Mouse (Mus musculus) stomach, embryonic 14.5 days (tissue): ENCODE data around the gene 1700016K19Rik. TPM values are rescaled to one million over a fixed set of nuclear protein-coding genes. Genes with fewer than 3 reads are reported as not detected.

Source experiments
- ATAC-seq: fragments of 200-750 bp; cut with Nextera tagmentation; 2 replicates; pipeline ENCODE4 v1.8.0; 2017; ENCODE audit warnings: low read depth, moderate TSS enrichment; ENCODE audit not compliant: insufficient number of reproducible peaks, insufficient read depth, low FRiP score
- H3K27ac ChIP-seq: fragments of 300-500 bp; sonication (generic); 2 replicates; pipeline ENCODE4 v1.5.1; 2014; ENCODE audit warnings: mild to moderate bottlenecking, low read length, moderate library complexity, mixed read lengths
- H3K27me3 ChIP-seq: fragments of 300-500 bp; sonication (generic); 2 replicates; pipeline ENCODE4 v1.6.1; 2014; ENCODE audit warnings: low read length, control low read depth, mixed read lengths; ENCODE audit not compliant: control insufficient read depth, insufficient read depth
- H3K36me3 ChIP-seq: fragments of 300-500 bp; sonication (generic); 2 replicates; pipeline ENCODE4 v1.6.1; 2014; ENCODE audit warnings: mild to moderate bottlenecking, control low read depth, low read length, moderate library complexity, mixed read lengths; ENCODE audit not compliant: control insufficient read depth, insufficient read depth
- H3K4me1 ChIP-seq: fragments of 300-500 bp; sonication (generic); 2 replicates; pipeline ENCODE4 v1.6.1; 2014; ENCODE audit warnings: low read length, control low read depth, mixed read lengths; ENCODE audit not compliant: control insufficient read depth, insufficient read depth
- H3K4me2 ChIP-seq: fragments of 300-500 bp; sonication (generic); replicated peaks from 2 replicates; pipeline ENCODE4 v1.6.1; 2014; ENCODE audit warnings: low read depth, low read length, control low read depth
- H3K4me3 ChIP-seq: fragments of 300-500 bp; sonication (generic); 2 replicates; pipeline ENCODE4 v1.5.1; 2014; ENCODE audit warnings: low read depth, low read length, control low read depth
- H3K9ac ChIP-seq: fragments of 300-500 bp; sonication (generic); replicated peaks from 2 replicates; pipeline ENCODE4 v1.6.1; 2014; ENCODE audit warnings: low read depth, mild to moderate bottlenecking, control low read depth, low read length, moderate library complexity, mixed read lengths
- H3K9me3 ChIP-seq: fragments of 300-500 bp; sonication (generic); 2 replicates; pipeline ENCODE4 v1.6.1; 2016; ENCODE audit warnings: low read depth, low read length, control low read depth; ENCODE audit not compliant: control insufficient read depth
- WGBS: fragments of 180-500 bp; shearing (Covaris S2); extraction: QIAGEN DNeasy Blood & Tissue Kit; methylation state at CpG from one replicate; pipeline ENCODE4 v1.1.7; 2014; 5-methylcytosine and 5-hydroxymethylcytosine counted together
- polyA plus RNA-seq: library from polyadenylated mRNA; unstranded; fragments of >200 nt; fragmentation: Nextera tagmentation; extraction: Ambion mirVana; gene quantifications from 2 replicates; pipeline ENCODE4 v1.2.1, GENCODE M21; 2014

Gene 1700016K19Rik
- polyA plus RNA-seq, 1 experiment from 2014 or later = 3.2 TPM

DNA sequence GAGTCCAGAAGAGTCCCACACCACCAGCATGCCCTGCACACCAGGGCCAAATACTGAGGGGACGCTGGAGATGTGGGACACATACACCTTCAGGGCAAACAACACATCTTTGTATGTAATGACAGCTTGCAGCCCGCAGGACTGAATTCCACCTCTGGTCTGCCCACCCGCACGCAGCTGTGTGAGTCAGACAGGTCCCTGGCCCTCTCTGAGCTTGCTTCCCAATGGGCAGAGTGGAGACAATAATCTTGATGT lies 35.3 kb upstream of the 1700016K19Rik start:
- no peak overlapping the region for H3K27ac ChIP-seq
- 59% methylated on average over 4 of the region's 4 CpGs for WGBS
- ATAC-seq = no peak

GRCm38 (mm10) chr11:75965674-75966400 lies 33.9 kb upstream of the 1700016K19Rik start:
- peak overlapping the region; percentile 59 for H3K4me3 ChIP-seq
- H3K4me2 ChIP-seq = peak overlapping the region; percentile 91
- ATAC-seq = no peak
- H3K9me3 ChIP-seq = no peaks in the 10 kb centered on the region
- peaks cover 15% of the 10 kb centered on the region for H3K4me1 ChIP-seq
- H3K36me3 ChIP-seq = no peaks in the 10 kb centered on the region
- peak overlapping the region; percentile 49; the same call in 1 of the 2 replicates for H3K9ac ChIP-seq
- 12% methylated on average over 28 of the region's 28 CpGs for WGBS
- H3K27ac ChIP-seq = peak overlapping the region; percentile 81; the same call in 1 of the 2 replicates
- H3K27me3 ChIP-seq = no peaks in the 10 kb centered on the region

More for the DNA sequence above, 35.3 kb upstream of the 1700016K19Rik start:
- no peak overlapping the region for H3K4me3 ChIP-seq
- H3K27me3 ChIP-seq = no peaks in the 10 kb centered on the region
- no peaks in the 10 kb centered on the region for H3K9me3 ChIP-seq
- H3K4me1 ChIP-seq = peaks cover 15% of the 10 kb centered on the region
- no peaks in the 10 kb centered on the region for H3K36me3 ChIP-seq
- H3K4me2 ChIP-seq = no peak overlapping the region
- H3K9ac ChIP-seq = no peak overlapping the region

DNA sequence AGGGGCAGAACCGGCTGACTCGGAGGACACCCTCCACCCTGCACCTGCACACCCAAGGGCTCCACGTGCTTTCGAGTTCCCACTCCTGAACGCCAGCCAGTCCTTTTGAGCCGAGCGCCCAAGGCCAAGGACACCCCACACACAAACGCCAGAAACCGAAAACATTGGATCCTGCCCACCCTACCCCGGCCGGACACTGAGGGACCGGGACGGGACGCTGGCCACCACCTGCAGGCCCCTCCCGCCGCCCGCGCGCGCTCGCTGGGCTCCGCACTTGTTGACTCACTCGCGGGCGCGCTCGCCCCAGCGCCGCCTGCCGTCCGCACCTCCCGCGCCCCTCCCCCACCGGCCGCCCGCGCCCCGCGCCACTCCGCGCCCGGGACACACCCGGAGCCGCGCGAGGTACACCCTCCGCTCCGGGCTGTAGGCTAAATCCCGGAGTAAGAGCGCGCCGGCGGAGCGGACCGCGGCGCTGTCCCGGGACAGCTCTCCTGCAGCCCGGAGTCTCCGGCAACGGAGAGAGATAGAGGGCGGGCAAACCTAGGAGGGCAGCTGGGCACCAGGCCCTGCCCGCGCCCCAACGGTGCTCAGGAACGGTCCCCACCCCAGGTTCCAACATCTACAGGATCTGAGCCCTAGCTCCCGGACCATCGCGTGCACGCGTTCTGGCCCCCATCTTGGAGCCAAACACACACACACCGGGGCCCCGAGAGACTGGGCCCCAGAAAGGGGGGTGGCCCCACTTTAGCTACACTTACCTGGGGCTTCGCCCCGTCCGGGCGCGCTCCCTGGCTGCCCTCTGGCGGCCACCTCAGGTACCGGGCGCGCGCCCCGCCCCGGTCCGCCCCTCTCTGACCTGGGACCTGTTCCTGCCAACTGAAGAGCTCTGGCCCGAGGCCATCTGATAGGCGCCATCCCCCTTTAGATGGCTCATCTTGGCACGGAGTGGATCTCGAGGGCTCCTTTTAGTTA lies 33.0 kb upstream of the 1700016K19Rik start:
- H3K27ac ChIP-seq = peak overlapping the region; percentile 81; the same call in 1 of the 2 replicates
- H3K4me3 ChIP-seq = peak overlapping the region; percentile 59
- H3K4me1 ChIP-seq = peaks cover 15% of the 10 kb centered on the region
- WGBS = under 1% methylated on average over 82 of the region's 90 CpGs
- peak overlapping the region; percentile 49 for H3K9ac ChIP-seq
- H3K36me3 ChIP-seq = no peaks in the 10 kb centered on the region
- H3K9me3 ChIP-seq = no peaks in the 10 kb centered on the region
- H3K27me3 ChIP-seq = no peaks in the 10 kb centered on the region
- peak overlapping the region; percentile 91 for H3K4me2 ChIP-seq
- peak; percentile 78 for ATAC-seq

DNA sequence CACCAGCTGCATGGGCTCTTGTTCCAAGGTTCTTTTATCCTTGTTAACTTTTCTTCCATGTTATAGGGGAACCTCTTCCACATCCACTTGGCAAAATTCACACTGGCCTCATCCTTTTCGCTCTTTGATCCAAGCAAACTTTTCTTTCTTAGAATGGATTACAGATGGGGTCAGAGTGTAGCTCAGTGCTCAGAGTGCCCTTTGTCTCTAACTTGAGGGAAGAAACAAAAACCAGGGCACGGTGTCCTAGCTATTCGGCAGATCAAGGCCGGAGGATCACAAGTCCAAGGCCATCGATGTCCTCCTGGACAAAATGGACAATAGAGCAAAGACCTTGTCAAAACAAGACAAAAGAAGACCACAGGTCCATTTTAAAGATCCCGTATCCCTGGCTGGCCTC lies 31.0 kb upstream of the 1700016K19Rik start:
- no peak for ATAC-seq

GRCm38 (mm10) chr11:75970629-75971028 lies 29.1 kb upstream of the 1700016K19Rik start:
- Histone ChIP-seq H3K4me2 (no peak overlapping the region), H3K36me3 (no peaks in the 10 kb centered on the region), H3K9ac (no peak overlapping the region), H3K27ac (no peak overlapping the region), H3K4me3 (no peak overlapping the region), H3K4me1 (0 out of 2 replicates have a peak, but pooled peaks cover under 1% of the 10 kb centered on the region), H3K9me3 (0 out of 2 replicates have a peak, but pooled peaks cover 3% of the 10 kb centered on the region), H3K27me3 (no peaks in the 10 kb centered on the region)
- 23% methylated on average over 3 of the region's 3 CpGs for WGBS
- no peak for ATAC-seq

More for the DNA sequence above, 31.0 kb upstream of the 1700016K19Rik start:
- WGBS = 87% methylated on average over 6 of the region's 6 CpGs
- Histone ChIP-seq H3K4me3 (no peak overlapping the region), H3K4me2 (no peak overlapping the region), H3K9me3 (no peaks in the 10 kb centered on the region), H3K9ac (no peak overlapping the region), H3K27me3 (no peaks in the 10 kb centered on the region), H3K4me1 (peaks cover 12% of the 10 kb centered on the region), H3K36me3 (no peaks in the 10 kb centered on the region), H3K27ac (no peak overlapping the region)

GRCm38 (mm10) chr11:75972188-75972587 lies 27.5 kb upstream of the 1700016K19Rik start:
- no peaks in the 10 kb centered on the region for H3K4me1 ChIP-seq
- no peak overlapping the region for H3K4me3 ChIP-seq
- no peak for ATAC-seq
- 78% methylated on average over 3 of the region's 3 CpGs for WGBS
- H3K4me2 ChIP-seq = no peak overlapping the region
- H3K9ac ChIP-seq = no peak overlapping the region
- no peaks in the 10 kb centered on the region for H3K36me3 ChIP-seq
- no peak overlapping the region for H3K27ac ChIP-seq
- no peaks in the 10 kb centered on the region for H3K27me3 ChIP-seq
- H3K9me3 ChIP-seq = 0 out of 2 replicates have a peak, but pooled peaks cover 3% of the 10 kb centered on the region

GRCm38 (mm10) chr11:75972916-75973567 lies 26.7 kb upstream of the 1700016K19Rik start:
- no peak for ATAC-seq
- H3K27me3 ChIP-seq = no peaks in the 10 kb centered on the region
- no peaks in the 10 kb centered on the region for H3K4me1 ChIP-seq
- WGBS = 10% methylated on average over 7 of the region's 7 CpGs
- no peak overlapping the region for H3K27ac ChIP-seq
- H3K9me3 ChIP-seq = 0 out of 2 replicates have a peak, but pooled peaks cover 3% of the 10 kb centered on the region
- H3K9ac ChIP-seq = no peak overlapping the region
- H3K4me3 ChIP-seq = no peak overlapping the region
- H3K4me2 ChIP-seq = no peak overlapping the region
- H3K36me3 ChIP-seq = no peaks in the 10 kb centered on the region

- Histone ChIP-seq H3K9me3 (0 out of 2 replicates have a peak, but pooled peaks cover 3% of the 10 kb centered on the region), H3K4me3 (no peak overlapping the region), H3K4me2 (no peak overlapping the region), H3K9ac (no peak overlapping the region), H3K27me3 (no peaks in the 10 kb centered on the region), H3K36me3 (no peaks in the 10 kb centered on the region), H3K27ac (no peak overlapping the region), H3K4me1 (no peaks in the 10 kb centered on the region)
- no peak for ATAC-seq
- WGBS = 92% methylated on average over 1 of the region's 1 CpGs
Measured at GRCm38 (mm10) chr11:75973988-75974387, 25.7 kb upstream of the 1700016K19Rik start.
